Mouse (Mus musculus): ENCODE results near the gene Rbfox3. TPM values are rescaled to one million over a fixed set of nuclear protein-coding genes. Genes with fewer than 3 reads are reported as not detected.

The Rbfox3 gene
- polyA plus RNA-seq, 1 experiment from 2014 or later, result 56.3 TPM

DNA sequence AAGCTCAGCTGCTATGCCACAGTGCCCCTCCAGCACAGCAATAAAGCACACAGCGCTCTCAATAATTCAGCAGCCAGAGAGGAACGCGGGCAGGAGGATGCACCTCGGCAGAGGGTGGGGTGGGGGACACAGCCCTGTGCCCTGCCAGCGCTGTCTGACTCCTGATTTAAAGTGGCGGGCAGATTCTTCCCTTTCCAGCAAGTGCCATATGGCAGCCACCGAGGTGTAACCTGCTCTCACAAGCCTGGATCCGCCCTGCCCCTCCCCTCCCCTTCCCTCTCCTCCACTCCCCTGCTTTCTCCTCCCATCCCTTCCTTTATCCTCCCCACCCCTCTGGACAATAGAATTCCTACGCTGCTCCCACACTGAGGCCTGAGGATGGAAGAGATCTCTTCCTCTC, 311.2 kb downstream of the Rbfox3 start:
- H3K27me3 ChIP-seq (replicated peaks; ENCODE audit: control insufficient read depth, insufficient read depth, low read length), result no peaks in the 10 kb centered on the region
- no peak overlapping the region for H3K27ac ChIP-seq (ENCODE audit: low read length)
- peak overlapping the region; percentile 36; the same call in 1 of the 2 replicates for H3K4me2 ChIP-seq (ENCODE audit: low read length)
- no peaks in the 10 kb centered on the region for H3K36me3 ChIP-seq (ENCODE audit: control insufficient read depth, insufficient read depth)
- no peak overlapping the region for H3K4me3 ChIP-seq (replicated peaks; ENCODE audit: low read length)
- 6% methylated on average over 9 of the region's 9 CpGs for WGBS
- H3K9ac ChIP-seq (replicated peaks; ENCODE audit: low read depth, low read length), result peak overlapping the region; percentile 37; the same call in 1 of the 2 replicates
- no peaks in the 10 kb centered on the region for H3K9me3 ChIP-seq (ENCODE audit: control insufficient read depth, low read length)
- peaks cover 25% of the 10 kb centered on the region for H3K4me1 ChIP-seq (replicated peaks; ENCODE audit: control insufficient read depth, insufficient read depth, low read length)
- ATAC-seq, result peak; percentile 65

DNA sequence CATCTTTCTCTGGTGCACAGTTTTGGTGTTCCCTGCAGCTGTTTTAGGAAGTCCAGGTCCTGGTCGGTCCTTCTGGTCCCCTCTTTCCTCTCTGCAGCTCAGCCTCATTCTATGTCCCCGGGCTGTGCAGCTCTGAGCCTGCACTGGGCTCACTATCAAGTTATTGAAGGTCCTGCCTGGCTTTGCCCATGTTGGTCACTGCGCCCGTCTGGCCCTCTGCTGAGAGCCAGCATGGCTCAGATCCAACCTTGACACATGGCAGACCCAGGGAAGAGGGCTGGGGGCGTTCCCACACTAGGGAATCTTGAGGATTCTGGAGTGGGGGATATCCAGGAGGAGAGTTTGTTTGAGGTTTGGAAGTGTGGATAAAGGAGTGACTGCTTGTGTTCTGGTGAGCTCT, 312.7 kb downstream of the Rbfox3 start:
- no peak for ATAC-seq
- H3K27ac ChIP-seq (ENCODE audit: low read length), result no peak overlapping the region
- peaks cover 23% of the 10 kb centered on the region for H3K4me1 ChIP-seq (replicated peaks; ENCODE audit: control insufficient read depth, insufficient read depth, low read length)
- H3K27me3 ChIP-seq (replicated peaks; ENCODE audit: control insufficient read depth, insufficient read depth, low read length), result no peaks in the 10 kb centered on the region
- no peak overlapping the region for H3K9ac ChIP-seq (replicated peaks; ENCODE audit: low read depth, low read length)
- no peaks in the 10 kb centered on the region for H3K9me3 ChIP-seq (ENCODE audit: control insufficient read depth, low read length)
- H3K36me3 ChIP-seq (ENCODE audit: control insufficient read depth, insufficient read depth), result no peaks in the 10 kb centered on the region
- no peak overlapping the region for H3K4me3 ChIP-seq (replicated peaks; ENCODE audit: low read length)
- H3K4me2 ChIP-seq (ENCODE audit: low read length), result no peak overlapping the region
- WGBS, result 56% methylated on average over 5 of the region's 5 CpGs

DNA sequence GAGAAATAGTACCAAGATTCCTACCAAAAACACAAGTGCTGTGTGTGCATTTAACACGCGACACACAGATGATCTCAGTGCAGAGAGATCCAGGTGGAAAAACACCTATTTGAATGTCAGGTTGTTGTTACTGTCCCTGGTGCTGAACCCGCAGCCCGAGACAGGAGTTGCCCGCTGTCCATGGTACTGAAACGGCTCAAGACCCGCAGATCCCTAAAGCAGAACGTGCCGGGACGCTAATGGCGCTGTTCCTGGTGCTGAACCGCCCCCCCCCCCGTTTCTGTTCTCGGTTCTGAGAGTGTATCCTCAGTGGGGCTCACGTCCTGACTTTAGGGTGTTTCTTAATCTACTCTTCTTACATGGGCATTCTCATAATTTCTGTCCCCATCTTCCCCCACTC, 326.6 kb downstream of the Rbfox3 start:
- H3K27ac ChIP-seq (ENCODE audit: low read length), result no peak overlapping the region
- H3K4me2 ChIP-seq (ENCODE audit: low read length), result no peak overlapping the region
- no peak for ATAC-seq
- no peaks in the 10 kb centered on the region for H3K27me3 ChIP-seq (replicated peaks; ENCODE audit: control insufficient read depth, insufficient read depth, low read length)
- H3K9ac ChIP-seq (replicated peaks; ENCODE audit: low read depth, low read length), result no peak overlapping the region
- H3K4me1 ChIP-seq (replicated peaks; ENCODE audit: control insufficient read depth, insufficient read depth, low read length), result peaks cover 2% of the 10 kb centered on the region; the same call in 1 of the 2 replicates
- no peak overlapping the region for H3K4me3 ChIP-seq (replicated peaks; ENCODE audit: low read length)
- H3K9me3 ChIP-seq (ENCODE audit: control insufficient read depth, low read length), result no peaks in the 10 kb centered on the region
- WGBS, result 6% methylated on average over 15 of the region's 15 CpGs
- no peaks in the 10 kb centered on the region for H3K36me3 ChIP-seq (ENCODE audit: control insufficient read depth, insufficient read depth)

DNA sequence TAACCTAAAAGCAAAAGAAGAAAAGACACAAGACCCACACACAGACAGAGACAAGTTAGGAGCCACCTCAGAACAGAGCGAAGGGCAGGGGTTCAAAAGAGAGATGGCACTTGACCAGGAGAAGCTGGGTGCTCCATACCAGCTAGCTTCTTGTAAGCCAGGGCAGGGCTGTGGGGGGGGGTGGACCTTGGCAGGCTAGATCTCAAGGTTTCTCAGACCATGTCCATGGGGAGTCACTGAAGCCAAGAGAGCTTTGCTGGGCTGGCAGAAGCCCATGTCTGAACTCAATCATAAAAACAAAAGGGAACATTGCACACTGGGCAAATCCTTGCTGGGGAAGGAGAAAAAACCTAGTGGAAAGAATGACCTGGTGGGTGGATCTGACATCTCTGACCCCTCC, 327.4 kb downstream of the Rbfox3 start:
- Histone ChIP-seq H3K9ac (replicated peaks; ENCODE audit: low read depth, low read length) (no peak overlapping the region), H3K36me3 (ENCODE audit: control insufficient read depth, insufficient read depth) (no peaks in the 10 kb centered on the region), H3K4me3 (replicated peaks; ENCODE audit: low read length) (no peak overlapping the region), H3K9me3 (ENCODE audit: control insufficient read depth, low read length) (no peaks in the 10 kb centered on the region), H3K4me2 (ENCODE audit: low read length) (no peak overlapping the region), H3K27ac (ENCODE audit: low read length) (no peak overlapping the region), H3K4me1 (replicated peaks; ENCODE audit: control insufficient read depth, insufficient read depth, low read length) (peaks cover 2% of the 10 kb centered on the region; the same call in 1 of the 2 replicates), H3K27me3 (replicated peaks; ENCODE audit: control insufficient read depth, insufficient read depth, low read length) (no peaks in the 10 kb centered on the region)
- WGBS, result 100% methylated on average over 1 of the region's 1 CpGs
- no peak for ATAC-seq

DNA sequence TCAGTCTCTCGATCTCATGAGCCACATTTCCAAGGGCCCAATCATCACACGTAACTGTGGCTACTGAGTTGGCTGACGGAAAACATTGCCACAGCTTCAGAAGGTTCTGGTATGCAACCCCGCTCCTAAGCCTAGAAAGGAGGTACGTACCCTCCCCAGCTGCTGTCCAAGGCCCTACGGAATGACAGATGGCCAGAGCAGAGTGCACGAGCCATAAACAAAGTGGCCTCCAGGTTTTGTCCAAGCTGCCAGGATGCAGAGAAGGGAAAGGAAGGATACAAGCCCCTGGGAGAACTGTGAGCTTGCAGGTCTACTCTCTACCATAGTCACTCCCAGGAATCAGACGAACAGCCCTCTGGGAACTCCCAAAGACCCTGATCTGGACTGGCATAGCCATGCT, 327.8 kb downstream of the Rbfox3 start:
- Histone ChIP-seq H3K4me1 (replicated peaks; ENCODE audit: control insufficient read depth, insufficient read depth, low read length) (peaks cover 2% of the 10 kb centered on the region; the same call in 1 of the 2 replicates), H3K27ac (ENCODE audit: low read length) (no peak overlapping the region), H3K27me3 (replicated peaks; ENCODE audit: control insufficient read depth, insufficient read depth, low read length) (no peaks in the 10 kb centered on the region), H3K9me3 (ENCODE audit: control insufficient read depth, low read length) (no peaks in the 10 kb centered on the region), H3K4me2 (ENCODE audit: low read length) (no peak overlapping the region), H3K36me3 (ENCODE audit: control insufficient read depth, insufficient read depth) (no peaks in the 10 kb centered on the region), H3K9ac (replicated peaks; ENCODE audit: low read depth, low read length) (no peak overlapping the region), H3K4me3 (replicated peaks; ENCODE audit: low read length) (no peak overlapping the region)
- 86% methylated on average over 8 of the region's 8 CpGs for WGBS
- ATAC-seq, result no peak

DNA sequence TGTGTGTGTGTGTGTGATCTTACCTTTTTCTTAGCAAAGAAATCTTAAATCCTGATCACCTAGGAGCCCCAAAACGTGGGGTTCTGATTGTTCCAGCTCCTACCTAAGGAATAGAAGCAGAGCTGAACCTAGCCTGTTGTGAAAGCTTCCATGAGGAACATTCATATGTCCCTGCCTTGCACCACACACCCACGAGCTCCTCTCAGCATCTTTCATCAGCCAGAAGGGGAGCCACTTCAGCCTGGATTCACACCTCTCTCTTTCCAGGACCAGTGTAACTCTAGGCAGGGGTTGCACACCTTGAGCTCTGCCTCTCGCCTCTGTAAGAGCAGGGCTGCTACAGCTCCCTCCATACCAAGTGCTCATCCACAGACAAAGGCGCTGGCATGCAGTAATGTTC, 330.4 kb downstream of the Rbfox3 start:
- Histone ChIP-seq H3K27me3 (replicated peaks; ENCODE audit: control insufficient read depth, insufficient read depth, low read length) (no peaks in the 10 kb centered on the region), H3K4me3 (replicated peaks; ENCODE audit: low read length) (no peak overlapping the region), H3K4me1 (replicated peaks; ENCODE audit: control insufficient read depth, insufficient read depth, low read length) (peaks cover 14% of the 10 kb centered on the region), H3K36me3 (ENCODE audit: control insufficient read depth, insufficient read depth) (no peaks in the 10 kb centered on the region), H3K9ac (replicated peaks; ENCODE audit: low read depth, low read length) (no peak overlapping the region), H3K27ac (ENCODE audit: low read length) (no peak overlapping the region), H3K4me2 (ENCODE audit: low read length) (no peak overlapping the region), H3K9me3 (ENCODE audit: control insufficient read depth, low read length) (no peaks in the 10 kb centered on the region)
- 0 out of 2 replicates have a peak, but pooled peaks have one; percentile 47 for ATAC-seq
- WGBS, result 32% methylated on average over 4 of the region's 4 CpGs

DNA sequence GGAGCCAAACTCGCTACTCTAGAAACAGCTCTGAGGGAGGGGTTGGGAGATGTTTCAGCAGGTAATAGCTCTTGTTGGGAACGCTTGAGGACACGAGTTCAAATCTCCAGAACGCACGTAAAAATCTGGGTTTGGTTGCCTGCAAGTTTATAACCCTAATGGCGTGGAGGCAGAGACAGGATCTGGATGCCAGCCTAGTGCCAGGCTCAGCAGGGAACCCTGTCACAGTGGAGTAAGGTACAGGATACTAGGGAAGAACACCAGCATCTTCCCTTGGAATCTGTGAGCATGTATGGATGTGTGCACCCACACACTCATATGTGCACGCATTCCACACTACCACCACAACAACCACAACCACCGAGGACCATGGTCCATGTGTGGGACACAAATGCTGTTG, 331.8 kb downstream of the Rbfox3 start:
- 84% methylated on average over 8 of the region's 8 CpGs for WGBS
- Histone ChIP-seq H3K9me3 (ENCODE audit: control insufficient read depth, low read length) (no peaks in the 10 kb centered on the region), H3K9ac (replicated peaks; ENCODE audit: low read depth, low read length) (no peak overlapping the region), H3K4me3 (replicated peaks; ENCODE audit: low read length) (no peak overlapping the region), H3K36me3 (ENCODE audit: control insufficient read depth, insufficient read depth) (no peaks in the 10 kb centered on the region), H3K4me1 (replicated peaks; ENCODE audit: control insufficient read depth, insufficient read depth, low read length) (peaks cover 14% of the 10 kb centered on the region), H3K4me2 (ENCODE audit: low read length) (no peak overlapping the region), H3K27me3 (replicated peaks; ENCODE audit: control insufficient read depth, insufficient read depth, low read length) (no peaks in the 10 kb centered on the region), H3K27ac (ENCODE audit: low read length) (no peak overlapping the region)
- ATAC-seq, result no peak

DNA sequence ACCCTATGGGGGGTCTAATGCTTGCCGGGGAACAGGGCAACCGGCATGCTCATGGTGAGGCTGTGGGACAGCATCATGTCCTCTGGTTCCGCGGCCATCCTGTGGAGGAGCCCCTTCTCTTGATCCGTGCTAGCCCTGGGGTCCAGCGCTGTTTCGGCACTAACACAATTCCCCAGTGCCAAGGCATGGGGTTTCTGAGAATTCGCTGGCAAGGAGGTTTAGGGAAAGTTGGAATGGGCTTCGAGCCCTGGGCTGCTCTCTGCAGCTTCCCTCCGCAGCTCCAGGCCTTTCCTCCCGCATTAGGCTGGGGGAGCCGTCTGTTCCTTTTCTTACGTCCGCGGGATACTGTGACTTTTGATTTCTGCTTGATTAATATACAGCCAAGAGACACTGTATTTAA, 334.1 kb downstream of the Rbfox3 start:
- H3K9me3 ChIP-seq (ENCODE audit: control insufficient read depth, low read length), result no peaks in the 10 kb centered on the region
- peaks cover 3% of the 10 kb centered on the region for H3K27me3 ChIP-seq (replicated peaks; ENCODE audit: control insufficient read depth, insufficient read depth, low read length)
- no peak overlapping the region for H3K27ac ChIP-seq (ENCODE audit: low read length)
- H3K4me3 ChIP-seq (replicated peaks; ENCODE audit: low read length), result no peak overlapping the region
- peaks cover 14% of the 10 kb centered on the region for H3K4me1 ChIP-seq (replicated peaks; ENCODE audit: control insufficient read depth, insufficient read depth, low read length)
- ATAC-seq, result no peak
- H3K36me3 ChIP-seq (ENCODE audit: control insufficient read depth, insufficient read depth), result no peaks in the 10 kb centered on the region
- no peak overlapping the region for H3K4me2 ChIP-seq (ENCODE audit: low read length)
- H3K9ac ChIP-seq (replicated peaks; ENCODE audit: low read depth, low read length), result no peak overlapping the region
- WGBS, result 47% methylated on average over 15 of the region's 15 CpGs

DNA sequence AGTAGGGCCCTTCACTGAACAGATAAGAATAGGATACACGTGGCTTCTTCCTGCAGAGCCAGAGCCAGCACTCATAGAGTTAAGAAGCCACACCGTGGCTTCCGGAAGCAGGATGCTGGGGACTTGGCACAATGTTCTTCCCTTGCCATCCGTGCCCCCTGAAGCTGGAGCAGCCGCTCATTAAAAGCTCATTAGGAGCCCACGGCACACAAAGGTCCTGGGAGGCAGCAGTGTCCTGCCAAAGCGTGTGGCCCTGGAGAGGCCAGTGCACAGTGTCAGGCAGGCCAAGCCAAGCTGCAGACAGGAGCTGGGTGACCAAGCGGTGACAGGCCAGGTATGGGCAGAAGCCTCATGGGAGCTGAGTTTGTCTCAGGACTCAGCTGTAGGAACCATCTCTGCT, 334.8 kb downstream of the Rbfox3 start:
- Histone ChIP-seq H3K9ac (replicated peaks; ENCODE audit: low read depth, low read length) (0 out of 2 replicates have a peak overlapping the region, but pooled peaks have one; percentile 26), H3K4me3 (replicated peaks; ENCODE audit: low read length) (no peak overlapping the region), H3K27ac (ENCODE audit: low read length) (no peak overlapping the region), H3K4me1 (replicated peaks; ENCODE audit: control insufficient read depth, insufficient read depth, low read length) (peaks cover 14% of the 10 kb centered on the region), H3K36me3 (ENCODE audit: control insufficient read depth, insufficient read depth) (no peaks in the 10 kb centered on the region), H3K27me3 (replicated peaks; ENCODE audit: control insufficient read depth, insufficient read depth, low read length) (peaks cover 7% of the 10 kb centered on the region), H3K4me2 (ENCODE audit: low read length) (peak overlapping the region; percentile 27; the same call in 1 of the 2 replicates), H3K9me3 (ENCODE audit: control insufficient read depth, low read length) (no peaks in the 10 kb centered on the region)
- 25% methylated on average over 8 of the region's 8 CpGs for WGBS
- ATAC-seq, result no peak

DNA sequence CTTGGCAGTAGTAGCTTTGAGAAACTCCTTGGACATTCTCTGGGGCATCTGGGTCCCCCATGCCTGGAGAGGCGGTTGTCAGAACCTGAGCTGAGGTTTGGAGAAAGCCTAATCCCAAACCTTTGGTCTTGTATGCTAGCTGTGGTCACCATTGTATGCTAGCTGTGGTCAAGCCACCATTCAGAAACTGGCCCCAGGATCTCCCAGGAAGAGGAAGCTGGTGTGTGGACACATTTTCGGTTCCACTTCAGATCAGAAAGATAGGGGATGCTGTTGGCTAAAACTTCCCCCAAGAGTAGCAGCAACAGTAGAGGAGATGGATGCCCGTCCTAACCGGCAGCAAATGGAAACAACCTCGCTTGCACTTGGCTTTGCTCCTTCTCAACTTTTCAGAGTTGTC, 337.0 kb downstream of the Rbfox3 start:
- Histone ChIP-seq H3K27me3 (replicated peaks; ENCODE audit: control insufficient read depth, insufficient read depth, low read length) (peaks cover 27% of the 10 kb centered on the region), H3K4me3 (replicated peaks; ENCODE audit: low read length) (no peak overlapping the region), H3K4me2 (ENCODE audit: low read length) (no peak overlapping the region), H3K4me1 (replicated peaks; ENCODE audit: control insufficient read depth, insufficient read depth, low read length) (peaks cover 23% of the 10 kb centered on the region), H3K36me3 (ENCODE audit: control insufficient read depth, insufficient read depth) (no peaks in the 10 kb centered on the region), H3K27ac (ENCODE audit: low read length) (no peak overlapping the region), H3K9me3 (ENCODE audit: control insufficient read depth, low read length) (no peaks in the 10 kb centered on the region), H3K9ac (replicated peaks; ENCODE audit: low read depth, low read length) (no peak overlapping the region)
- no peak for ATAC-seq
- WGBS, result 77% methylated on average over 5 of the region's 5 CpGs
